Mouse (Mus musculus) gastrocnemius, postnatal 25 days (tissue): ENCODE results near the gene Gsdma2. TPM values are rescaled to one million over a fixed set of nuclear protein-coding genes. Genes with fewer than 3 reads are reported as not detected.
A peak's percentile ranks its signal among the peaks of the same experiment; 100 is the strongest.
"Not testable (repeated sequence)": the region's sequence is repeated elsewhere in the genome, so short reads cannot be mapped to it uniquely, and the experiment has no call there.

ENCODE experiments used
- DNase-seq: peaks from one replicate; pipeline ENCODE4 v3.0.0; 2022
- long read RNA-seq, 2 experiments: library from polyadenylated mRNA; stranded (forward); transcript quantifications; one replicate each; pipeline ENCODE4 v2.0.0; 2021
- total RNA-seq, 2 experiments: library from RNA; stranded (reverse); gene quantifications; 1 replicate in 1 of 2; 2 replicates in 1 of 2; pipeline ENCODE4 v1.2.3; 2021

Gene Gsdma2
- total RNA-seq, result not detected
- long read RNA-seq, experiment 1, result 0 reads
- long read RNA-seq, experiment 2, result 0 reads

- DNase-seq, result no peak
These were observed at the start of gene Gsdma2 for GRCm38 (mm10) chr11:98646459-98646858. Gsdma2 (plus strand) TSS chr11:98646759.

- DNase-seq, result peak; percentile 14
These were observed 49.2 kb upstream of the Gsdma2 start for GRCm38 (mm10) chr11:98597363-98597762.

GRCm38 (mm10) chr11:98597991-98598390 is 48.6 kb upstream of the Gsdma2 start, which contains the start of gene Lrrc3c:
Lrrc3c (plus strand) TSS chr11:98598291.
- no peak for DNase-seq

- peak; percentile 4 for DNase-seq
These were observed 47.7 kb upstream of the Gsdma2 start for GRCm38 (mm10) chr11:98598851-98599290.

- DNase-seq, result peak; percentile 3
These were observed 47.3 kb upstream of the Gsdma2 start for GRCm38 (mm10) chr11:98599291-98599690.

- peak; percentile 3 for DNase-seq
These were observed 44.4 kb upstream of the Gsdma2 start for GRCm38 (mm10) chr11:98602090-98602690.

GRCm38 (mm10) chr11:98603953-98604352 is 42.6 kb upstream of the Gsdma2 start:
- DNase-seq, result no peak

GRCm38 (mm10) chr11:98604911-98605310 is 41.6 kb upstream of the Gsdma2 start:
- DNase-seq, result not testable (repeated sequence)

- no peak for DNase-seq
These were observed 39.8 kb upstream of the Gsdma2 start for GRCm38 (mm10) chr11:98606763-98607162.

- DNase-seq, result no peak
These were observed 25.8 kb upstream of the Gsdma2 start for GRCm38 (mm10) chr11:98620791-98621190.

- not testable (repeated sequence) for DNase-seq
These were observed 22.6 kb upstream of the Gsdma2 start for GRCm38 (mm10) chr11:98623981-98624380.

- not testable (repeated sequence) for DNase-seq
These were observed 22.2 kb upstream of the Gsdma2 start for GRCm38 (mm10) chr11:98624381-98624780.

GRCm38 (mm10) chr11:98625611-98626410 is 20.7 kb upstream of the Gsdma2 start, which contains the start of the genes Gm12355 and Gsdma3:
Gm12355 (minus strand) TSS chr11:98625661.
Gsdma3 (plus strand) TSS chr11:98626360.
- DNase-seq, result no peak

- DNase-seq, result no peak
These were observed 17.9 kb upstream of the Gsdma2 start for GRCm38 (mm10) chr11:98628706-98629105.

- DNase-seq, result no peak
These were observed 15.9 kb upstream of the Gsdma2 start for GRCm38 (mm10) chr11:98630646-98631045.

GRCm38 (mm10) chr11:98635312-98635970 is 11.1 kb upstream of the Gsdma2 start:
- not testable (repeated sequence) for DNase-seq

GRCm38 (mm10) chr11:98637501-98637900 is 9.1 kb upstream of the Gsdma2 start:
- no peak for DNase-seq

- no peak for DNase-seq
These were observed 6.5 kb upstream of the Gsdma2 start for GRCm38 (mm10) chr11:98640091-98640490.

GRCm38 (mm10) chr11:98644757-98645156 is 1.8 kb upstream of the Gsdma2 start:
- no peak for DNase-seq

- no peak for DNase-seq
These were observed 613 bp upstream of the Gsdma2 start for GRCm38 (mm10) chr11:98645946-98646345.

GRCm38 (mm10) chr11:98655076-98655475 is 8.5 kb downstream of the Gsdma2 start:
- DNase-seq, result not testable (repeated sequence)

- DNase-seq, result no peak
These were observed 14.0 kb downstream of the Gsdma2 start for GRCm38 (mm10) chr11:98660517-98660916.

GRCm38 (mm10) chr11:98664091-98664490 is 17.5 kb downstream of the Gsdma2 start, which contains the start of gene Gsdma:
Gsdma (plus strand) TSS chr11:98664351.
- no peak for DNase-seq
